Mouse (Mus musculus): ENCODE measurements around the gene Sar1a.

The Sar1a gene

GRCm38 (mm10) chr10:61680015-61680913, at the start of gene Sar1a:
Gene Sar1a, plus strand, starts transcription at chr10:61680299.
- peak; percentile 98 for DNase-seq (ENCODE audit: low spot score)

- no peak for DNase-seq (ENCODE audit: low spot score)
Measured at GRCm38 (mm10) chr10:61632445-61632844, 47.7 kb upstream of the Sar1a start.

- DNase-seq (ENCODE audit: low spot score), result no peak
Measured at GRCm38 (mm10) chr10:61637055-61637454, 43.0 kb upstream of the Sar1a start.

- DNase-seq (ENCODE audit: low spot score), result no peak
Measured at GRCm38 (mm10) chr10:61640363-61640762, 39.7 kb upstream of the Sar1a start.

GRCm38 (mm10) chr10:61646557-61646956, 33.5 kb upstream of the Sar1a start:
- no peak for DNase-seq (ENCODE audit: low spot score)

- DNase-seq (ENCODE audit: low spot score), result peak; percentile 91
Measured at GRCm38 (mm10) chr10:61647790-61648736, 32.0 kb upstream of the Sar1a start, which contains the start of gene Ppa1. Gene Ppa1, plus strand, starts transcription at chr10:61648552.

GRCm38 (mm10) chr10:61648737-61649645, 31.1 kb upstream of the Sar1a start:
- no peak for DNase-seq (ENCODE audit: low spot score)

- no peak for DNase-seq (ENCODE audit: low spot score)
Measured at GRCm38 (mm10) chr10:61654105-61654504, 26.0 kb upstream of the Sar1a start.

- DNase-seq (ENCODE audit: low spot score), result no peak
Measured at GRCm38 (mm10) chr10:61654691-61655090, 25.4 kb upstream of the Sar1a start.

GRCm38 (mm10) chr10:61655188-61655587, 24.9 kb upstream of the Sar1a start:
- DNase-seq (ENCODE audit: low spot score), result no peak

GRCm38 (mm10) chr10:61656928-61657882, 22.9 kb upstream of the Sar1a start:
- DNase-seq (ENCODE audit: low spot score), result no peak

GRCm38 (mm10) chr10:61657985-61658384, 22.1 kb upstream of the Sar1a start:
- DNase-seq (ENCODE audit: low spot score), result no peak

- DNase-seq (ENCODE audit: low spot score), result no peak
Measured at GRCm38 (mm10) chr10:61661887-61662286, 18.2 kb upstream of the Sar1a start.

GRCm38 (mm10) chr10:61662391-61662988, 17.6 kb upstream of the Sar1a start:
- no peak for DNase-seq (ENCODE audit: low spot score)

- no peak for DNase-seq (ENCODE audit: low spot score)
Measured at GRCm38 (mm10) chr10:61665111-61665510, 15.0 kb upstream of the Sar1a start.

- DNase-seq (ENCODE audit: low spot score), result no peak
Measured at GRCm38 (mm10) chr10:61665651-61666050, 14.4 kb upstream of the Sar1a start.

GRCm38 (mm10) chr10:61669289-61669688, 10.8 kb upstream of the Sar1a start:
- no peak for DNase-seq (ENCODE audit: low spot score)

- no peak for DNase-seq (ENCODE audit: low spot score)
Measured at GRCm38 (mm10) chr10:61669896-61670295, 10.2 kb upstream of the Sar1a start.

GRCm38 (mm10) chr10:61670758-61671157, 9.3 kb upstream of the Sar1a start:
- no peak for DNase-seq (ENCODE audit: low spot score)

GRCm38 (mm10) chr10:61675935-61676334, 4.2 kb upstream of the Sar1a start:
- no peak for DNase-seq (ENCODE audit: low spot score)

Data from testis, postnatal 14 days (tissue).